Mouse (Mus musculus): ENCODE data around the gene Bcl3.

DNA sequence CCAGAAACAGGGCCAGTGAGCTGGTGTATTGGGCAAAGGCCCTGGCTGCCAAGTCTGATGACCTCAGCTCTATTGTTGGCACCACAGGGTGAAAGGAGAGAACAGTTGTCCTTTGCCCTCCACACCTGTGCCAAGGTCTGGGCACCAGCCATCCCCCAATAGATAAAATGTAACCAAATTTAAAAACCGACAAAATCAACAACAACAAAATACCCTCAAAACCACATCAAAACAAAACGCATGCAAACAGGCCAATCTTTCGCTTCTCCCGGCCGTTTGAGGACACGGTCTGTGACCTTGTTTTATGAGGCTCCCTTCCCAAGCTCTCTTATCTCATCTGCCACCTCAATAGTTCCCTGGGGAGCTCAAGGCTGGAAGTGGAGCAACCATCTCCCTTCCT lies 43.9 kb upstream of the Bcl3 start:
- TF ChIP-seq CTCF (IDR thresholded peaks at IDR 0.05; ENCODE audit: low read depth, low read length): no peak
- TF ChIP-seq EP300 (IDR thresholded peaks at IDR 0.05; ENCODE audit: insufficient read depth, low read depth, low read length): no peak

Data from ES-Bruce4 (cell line).